Mouse (Mus musculus) MEL (cell line): ENCODE measurements at regions not wholly inside any gene's neighbourhood (a gene's known extent, or its start where the extent isn't known, plus 50 kb on each side); places are given as distances from the start of the nearest gene placed in this dataset.

Experiments used
- DNase-seq: peaks from one replicate; pipeline ENCODE4 v3.0.0; 2011; ENCODE audit warnings: low read depth, low spot score
- H3K27ac ChIP-seq: 2 replicates; pipeline ENCODE4 v1.5.1; 2012; ENCODE audit warnings: low read depth, mild to moderate bottlenecking, control low read depth, low read length, moderate library complexity; ENCODE audit not compliant: control insufficient read depth
- H3K27me3 ChIP-seq, 2 experiments: fragments of 150-350 bp in 1 of 2; sonication (generic) in 1 of 2; 2 replicates each; pipeline ENCODE4 v1.6.1; 2012; ENCODE audit warnings: low read length in 2 of 2, mild to moderate bottlenecking in 2 of 2, improper control_type of control experiment in 1 of 2, moderate library complexity in 1 of 2; ENCODE audit not compliant: insufficient read depth in 2 of 2, control insufficient read depth in 1 of 2
- H3K36me3 ChIP-seq, 2 experiments: 2 replicates each; pipeline ENCODE4 v1.6.1; 2012 to 2014; ENCODE audit warnings: low read length in 2 of 2, improper control_type of control experiment in 1 of 2, inconsistent platforms in 1 of 2, mild to moderate bottlenecking in 1 of 2; ENCODE audit not compliant: insufficient read depth in 2 of 2, control insufficient read depth in 1 of 2
- H3K4me1 ChIP-seq, 2 experiments: fragments of 150-350 bp in 1 of 2; sonication (generic) in 1 of 2; 2 replicates each; pipeline ENCODE4 v1.6.1; 2012; ENCODE audit warnings: low read length in 2 of 2, improper control_type of control experiment in 1 of 2, mild to moderate bottlenecking in 1 of 2; ENCODE audit not compliant: insufficient read depth in 2 of 2, control insufficient read depth in 1 of 2
- H3K4me3 ChIP-seq, 2 experiments: fragments of 150-350 bp in 1 of 2; sonication (generic) in 1 of 2; 2 replicates each; pipeline ENCODE4 v1.5.1; 2012; ENCODE audit warnings: low read depth in 2 of 2, low read length in 2 of 2, mild to moderate bottlenecking in 2 of 2, moderate library complexity in 2 of 2, control low read depth in 1 of 2, improper control_type of control experiment in 1 of 2; ENCODE audit not compliant: control insufficient read depth in 1 of 2, insufficient read depth in 1 of 2
- H3K79me2 ChIP-seq: 2 replicates; pipeline ENCODE4 v1.6.1; 2012; ENCODE audit warnings: mild to moderate bottlenecking, low read length, moderate library complexity; ENCODE audit not compliant: control insufficient read depth, poor library complexity, insufficient read depth
- H3K9ac ChIP-seq: 2 replicates; pipeline ENCODE4 v1.6.1; 2012; ENCODE audit warnings: low read depth, mild to moderate bottlenecking, control low read depth, low read length, moderate library complexity; ENCODE audit not compliant: control insufficient read depth, poor library complexity, severe bottlenecking
- H3K9me3 ChIP-seq: fragments of 150-350 bp; sonication (generic); replicated peaks from 2 replicates; pipeline ENCODE4 v1.6.1; 2012; ENCODE audit warnings: mild to moderate bottlenecking, low read length, improper control_type of control experiment, moderate library complexity; ENCODE audit not compliant: insufficient read depth
- BHLHE40 ChIP-seq: IDR thresholded peaks from 2 replicates; pipeline ENCODE4 v1.6.1; 2012; ENCODE audit warnings: low read depth, mild to moderate bottlenecking, inconsistent platforms, low read length, improper control_type of control experiment, borderline replicate concordance
- CHD1 ChIP-seq: IDR thresholded peaks from 2 replicates; pipeline ENCODE4 v1.6.1; 2012; ENCODE audit warnings: low read depth, mild to moderate bottlenecking, inconsistent platforms, low read length, improper control_type of control experiment
- CHD2 ChIP-seq: IDR thresholded peaks from 2 replicates; pipeline ENCODE4 v1.6.1; 2011; ENCODE audit warnings: low read length, improper control_type of control experiment
- CTCF ChIP-seq, 3 experiments: IDR thresholded peaks in 2 of 3; conservative IDR thresholded peaks in 1 of 3; 2 replicates each; pipeline ENCODE4 v1.5.1; 2011 to 2012; ENCODE audit warnings: low read length in 3 of 3, low read depth in 2 of 3, mild to moderate bottlenecking in 2 of 3, improper control_type of control experiment in 1 of 3, inconsistent platforms in 1 of 3, mixed read lengths in 1 of 3, moderate library complexity in 1 of 3; ENCODE audit not compliant: control insufficient read depth in 1 of 3, insufficient read depth in 1 of 3, poor library complexity in 1 of 3, severe bottlenecking in 1 of 3
- EP300 ChIP-seq, 2 experiments: IDR thresholded peaks; 2 replicates each; pipeline ENCODE4 v1.6.1; 2011; ENCODE audit warnings: improper control_type of control experiment in 2 of 2, low read length in 2 of 2, low read depth in 1 of 2, mild to moderate bottlenecking in 1 of 2
- HCFC1 ChIP-seq: IDR thresholded peaks from 2 replicates; pipeline ENCODE4 v1.6.1; 2012; ENCODE audit warnings: low read depth, mild to moderate bottlenecking, inconsistent platforms, low read length, improper control_type of control experiment, moderate library complexity
- JUND ChIP-seq: IDR thresholded peaks from 2 replicates; pipeline ENCODE4 v1.6.1; 2011; ENCODE audit warnings: low read depth, mild to moderate bottlenecking, improper control_type of control experiment, low read length
- MAFK ChIP-seq: IDR thresholded peaks from 2 replicates; pipeline ENCODE4 v1.6.1; 2011; ENCODE audit warnings: low read depth, mild to moderate bottlenecking, low read length, improper control_type of control experiment, borderline replicate concordance
- MEF2A ChIP-seq: IDR thresholded peaks from 2 replicates; pipeline ENCODE4 v1.6.1; 2014; ENCODE audit warnings: low read depth, mild to moderate bottlenecking, inconsistent platforms, low read length, improper control_type of control experiment; ENCODE audit not compliant: poor library complexity, insufficient replicate concordance, severe bottlenecking; ENCODE audit errors: extremely low read depth
- MYB ChIP-seq: IDR thresholded peaks from 2 replicates; pipeline ENCODE4 v1.6.1; 2011; ENCODE audit warnings: mild to moderate bottlenecking, low read depth, low read length, improper control_type of control experiment
- NELFE ChIP-seq: IDR thresholded peaks from 2 replicates; pipeline ENCODE4 v1.6.1; 2011; ENCODE audit warnings: low read depth, low read length, improper control_type of control experiment
- RAD21 ChIP-seq: IDR thresholded peaks from 2 replicates; pipeline ENCODE4 v1.6.1; 2011; ENCODE audit warnings: mild to moderate bottlenecking, low read depth, low read length, improper control_type of control experiment
- SMC3 ChIP-seq: IDR thresholded peaks from 2 replicates; pipeline ENCODE4 v1.6.1; 2011; ENCODE audit warnings: low read depth, low read length, improper control_type of control experiment
- UBTF ChIP-seq: IDR thresholded peaks from 2 replicates; pipeline ENCODE4 v1.6.1; 2012; ENCODE audit warnings: low read depth, mild to moderate bottlenecking, inconsistent platforms, low read length, improper control_type of control experiment, moderate library complexity, borderline replicate concordance; ENCODE audit not compliant: insufficient read depth
- USF1 ChIP-seq: IDR thresholded peaks from 2 replicates; pipeline ENCODE4 v1.6.1; 2014; ENCODE audit warnings: low read depth, mild to moderate bottlenecking, inconsistent platforms, low read length, improper control_type of control experiment, moderate library complexity
- ZC3H11A ChIP-seq: IDR thresholded peaks from 2 replicates; pipeline ENCODE4 v1.6.1; 2012; ENCODE audit warnings: low read depth, mild to moderate bottlenecking, inconsistent platforms, low read length, improper control_type of control experiment
- ZMIZ1 ChIP-seq: IDR thresholded peaks from 2 replicates; pipeline ENCODE4 v1.6.1; 2012; ENCODE audit warnings: low read depth, mild to moderate bottlenecking, inconsistent platforms, low read length, improper control_type of control experiment, moderate library complexity
- ZNF384 ChIP-seq: IDR thresholded peaks from 2 replicates; pipeline ENCODE4 v1.6.1; 2012; ENCODE audit warnings: low read depth, mild to moderate bottlenecking, inconsistent platforms, low read length, improper control_type of control experiment

- no peak for TF ChIP-seq JUND
- TF ChIP-seq UBTF: no peak
- TF ChIP-seq NELFE: no peak
- TF ChIP-seq ZC3H11A: no peak
- TF ChIP-seq CHD1: no peak
- TF ChIP-seq CHD2: no peak
- TF ChIP-seq HCFC1: no peak
- TF ChIP-seq SMC3: no peak
- no peak for TF ChIP-seq MYB
- TF ChIP-seq CTCF (IDR thresholded peaks at IDR 0.05 in 2 of 3, conservative IDR thresholded peaks at IDR 0.05 in 1 of 3; ENCODE audit: control insufficient read depth in 1 of 3, insufficient read depth in 1 of 3, low read depth in 2 of 3, low read length in 3 of 3, poor library complexity in 1 of 3, severe bottlenecking in 1 of 3): no peak
- no peak for TF ChIP-seq ZMIZ1
- no peak for DNase-seq
- Histone ChIP-seq H3K4me3 (no peak overlapping the region), H3K36me3 (no peaks in the 10 kb centered on the region), H3K9me3 (no peaks in the 10 kb centered on the region), H3K79me2 (no peaks in the 10 kb centered on the region), H3K4me1 (no peaks in the 10 kb centered on the region), H3K27ac (no peak overlapping the region), H3K27me3 (no peaks in the 10 kb centered on the region), H3K9ac (no peak overlapping the region)
Measured at GRCm38 (mm10) chr1:83685221-83685620, 277.2 kb upstream of the Sphkap start.

GRCm38 (mm10) chr1:83665326-83665725, 257.3 kb upstream of the Sphkap start:
- TF ChIP-seq MEF2A: no peak
- TF ChIP-seq ZNF384: no peak
- no peak for TF ChIP-seq CTCF (IDR thresholded peaks at IDR 0.05 in 2 of 3, conservative IDR thresholded peaks at IDR 0.05 in 1 of 3; ENCODE audit: control insufficient read depth in 1 of 3, insufficient read depth in 1 of 3, low read depth in 2 of 3, low read length in 3 of 3, poor library complexity in 1 of 3, severe bottlenecking in 1 of 3)
- no peak for TF ChIP-seq USF1
- no peak for TF ChIP-seq BHLHE40
- TF ChIP-seq RAD21: no peak
- TF ChIP-seq ZC3H11A: no peak
- TF ChIP-seq MAFK: no peak
- TF ChIP-seq UBTF: no peak
- no peak for TF ChIP-seq SMC3
- no peak for TF ChIP-seq EP300 (IDR thresholded peaks at IDR 0.05; ENCODE audit: low read depth in 1 of 2, low read length in 2 of 2)
- TF ChIP-seq, all 39 proteins: peak for 0
- Histone ChIP-seq H3K27ac (no peak overlapping the region), H3K79me2 (no peaks in the 10 kb centered on the region), H3K4me3 (no peak overlapping the region), H3K36me3 (no peaks in the 10 kb centered on the region), H3K9me3 (no peaks in the 10 kb centered on the region), H3K4me1 (no peaks in the 10 kb centered on the region), H3K9ac (no peak overlapping the region), H3K27me3 (no peaks in the 10 kb centered on the region)
- DNase-seq: no peak
